Mouse (Mus musculus) heart, adult 18-20 months (tissue): ENCODE results near the gene Drg1. TPM values are rescaled to one million over a fixed set of nuclear protein-coding genes. Genes with fewer than 3 reads are reported as not detected.
"Not testable (repeated sequence)": the region's sequence is repeated elsewhere in the genome, so short reads cannot be mapped to it uniquely, and the experiment has no call there.

Source experiments
- DNase-seq, 2 experiments: peaks; one replicate each; pipeline ENCODE4 v3.0.0; 2021 to 2022; ENCODE audit warnings: mixed read lengths in 1 of 2
- total RNA-seq, 2 experiments: library from RNA; stranded (reverse); gene quantifications; 2 replicates each; pipeline ENCODE4 v1.2.3; 2021

Gene Drg1
- total RNA-seq, 2 experiments from 2014 or later = 60.1 to 70.5 TPM

- DNase-seq = not testable (repeated sequence)
Measured at GRCm38 (mm10) chr11:3165210-3165782, 100.9 kb downstream of the Drg1 start.

DNA sequence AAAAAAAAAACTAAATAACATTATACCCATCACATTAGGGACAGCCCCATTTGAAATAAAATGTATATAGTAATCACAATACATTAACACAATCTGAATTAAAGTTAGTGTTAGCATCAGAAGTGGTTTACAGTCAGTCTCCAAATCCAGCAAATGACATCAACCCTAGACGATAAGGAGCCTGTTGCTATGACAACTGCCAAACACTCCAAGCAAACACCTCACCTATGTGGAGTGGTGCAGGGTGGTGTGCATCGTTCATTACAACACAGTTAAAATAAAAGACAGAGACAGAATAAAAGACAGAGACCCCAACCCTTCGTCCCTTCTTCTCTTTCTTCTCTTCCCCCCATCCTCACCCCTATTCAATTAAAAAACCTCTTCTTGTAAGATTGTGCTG, 102.6 kb downstream of the Drg1 start:
- peak; percentile 48 to 54 for DNase-seq

DNA sequence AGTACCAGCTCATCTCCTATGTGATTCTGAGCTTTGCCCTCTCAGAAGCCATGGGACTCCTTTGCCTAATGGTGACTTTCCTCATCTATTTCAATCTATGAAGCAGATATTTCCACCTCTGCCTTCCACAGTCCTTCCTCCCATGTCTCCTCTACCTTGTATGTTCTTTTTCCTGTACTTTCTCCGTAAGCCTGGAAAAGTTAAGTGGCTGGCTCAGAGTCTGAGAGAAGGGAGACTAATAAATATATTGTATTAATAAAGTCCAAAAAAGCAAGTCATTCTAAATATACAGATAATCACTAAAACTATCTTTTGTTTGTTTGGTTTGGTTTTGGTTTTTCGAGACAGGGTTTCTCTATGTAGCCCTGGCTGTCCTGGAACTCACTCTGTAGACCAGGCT, 103.1 kb downstream of the Drg1 start:
- peak in 1 of 2 experiments; percentile 67 for DNase-seq

DNA sequence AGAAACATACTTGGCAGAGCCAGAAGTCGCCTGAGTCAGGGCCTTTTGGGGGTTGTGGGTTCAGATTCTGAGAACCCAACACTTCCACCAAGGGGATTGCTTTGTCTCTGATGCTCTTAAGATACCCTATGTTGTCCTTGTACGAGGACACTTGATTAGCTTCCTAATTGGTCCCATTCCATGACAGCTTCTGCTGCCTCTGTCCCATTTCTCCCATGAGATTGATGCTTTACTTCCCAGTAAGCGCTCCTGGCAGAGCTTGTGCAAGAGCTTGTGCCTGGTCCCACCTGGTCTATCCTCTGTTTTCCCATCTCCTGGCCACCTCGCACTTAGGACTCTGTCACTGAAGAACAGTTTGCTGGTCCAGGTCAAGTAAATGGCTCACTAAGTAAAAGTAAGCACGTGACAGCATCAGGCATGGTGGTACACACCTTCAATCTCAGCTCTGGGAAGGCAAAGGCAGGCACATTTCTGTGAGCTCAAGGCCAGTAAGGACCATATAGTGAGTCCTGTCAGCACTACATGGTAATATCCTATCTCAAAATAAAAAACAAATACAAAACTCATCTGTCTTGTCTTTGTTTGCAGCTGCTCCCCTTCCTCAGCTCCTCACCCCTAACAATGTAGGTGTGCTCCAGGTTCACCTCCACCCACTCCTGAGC, 103.8 kb downstream of the Drg1 start:
- DNase-seq = peak; percentile 67 to 81

DNA sequence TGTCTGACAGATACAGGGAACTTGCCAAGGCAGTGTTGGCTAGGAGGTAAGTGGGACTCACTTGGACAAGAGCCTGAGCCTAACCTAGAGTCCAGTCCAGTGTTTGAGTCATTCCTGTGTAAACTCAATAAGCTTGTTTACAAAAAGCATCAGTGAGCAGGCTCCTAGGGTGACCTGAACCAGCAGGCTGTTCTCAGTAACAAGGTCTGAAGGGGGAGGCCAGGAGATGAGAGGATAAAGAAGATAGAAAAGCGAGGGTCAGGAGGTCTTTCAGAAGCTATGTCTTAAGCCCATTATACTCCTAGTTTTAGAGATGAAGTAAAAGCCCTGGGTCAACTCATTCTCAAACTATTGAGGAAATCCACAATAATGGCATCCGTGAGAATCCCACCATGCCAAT, 104.8 kb downstream of the Drg1 start:
- peak; percentile 67 to 75 for DNase-seq

DNA sequence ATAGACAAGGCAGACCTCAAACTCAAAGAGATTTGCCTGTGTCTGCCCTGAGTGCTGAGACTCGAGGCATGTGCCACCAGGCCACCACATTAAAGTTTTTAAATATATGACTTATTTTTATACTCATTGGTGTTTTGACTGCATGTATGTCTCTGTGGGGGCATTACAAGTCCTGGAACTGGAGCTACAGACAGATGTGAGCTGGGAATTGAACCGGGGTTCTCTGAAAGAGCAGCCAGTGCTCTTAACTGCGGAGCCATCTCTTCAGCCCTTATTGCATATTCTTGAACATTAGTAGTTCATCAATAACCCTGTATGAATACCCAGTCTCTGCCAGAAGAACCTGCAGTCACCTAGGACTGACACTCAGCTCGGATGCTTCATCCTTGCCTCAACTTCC, 107.4 kb downstream of the Drg1 start:
- not testable (repeated sequence) for DNase-seq

- not testable (repeated sequence) for DNase-seq
Measured at GRCm38 (mm10) chr11:3157996-3158395, 108.2 kb downstream of the Drg1 start.

- not testable (repeated sequence) for DNase-seq
Measured at GRCm38 (mm10) chr11:3156991-3157390, 109.2 kb downstream of the Drg1 start.

- peak; percentile 75 to 76 for DNase-seq
Measured at GRCm38 (mm10) chr11:3153666-3154397, 112.4 kb downstream of the Drg1 start.

GRCm38 (mm10) chr11:3151358-3151757, 114.9 kb downstream of the Drg1 start:
- DNase-seq = not testable (repeated sequence)

- not testable (repeated sequence) for DNase-seq
Measured at GRCm38 (mm10) chr11:3150677-3151003, 115.6 kb downstream of the Drg1 start.

GRCm38 (mm10) chr11:3150003-3150676, 116.1 kb downstream of the Drg1 start:
- DNase-seq = not testable (repeated sequence)

DNA sequence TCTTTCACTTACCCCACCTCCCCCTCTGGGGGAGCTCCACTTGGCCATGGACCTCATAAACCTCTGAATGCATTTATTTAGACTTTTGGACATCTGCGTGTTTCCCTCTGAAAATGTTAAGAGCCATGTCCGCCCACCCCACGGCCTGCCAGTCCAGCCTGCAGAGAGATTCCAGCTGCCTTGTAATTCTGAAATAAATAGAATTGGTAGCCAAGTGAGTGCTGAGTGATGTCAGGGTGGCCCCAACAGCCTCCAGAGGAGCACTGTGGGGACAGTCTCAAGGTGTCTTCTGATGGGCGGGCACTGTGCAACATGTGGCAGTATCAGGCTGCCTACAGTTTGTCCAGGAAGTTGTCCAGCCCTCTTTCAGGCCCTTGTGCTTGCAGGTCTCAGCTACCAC, 116.7 kb downstream of the Drg1 start:
- DNase-seq = not testable (repeated sequence)

DNA sequence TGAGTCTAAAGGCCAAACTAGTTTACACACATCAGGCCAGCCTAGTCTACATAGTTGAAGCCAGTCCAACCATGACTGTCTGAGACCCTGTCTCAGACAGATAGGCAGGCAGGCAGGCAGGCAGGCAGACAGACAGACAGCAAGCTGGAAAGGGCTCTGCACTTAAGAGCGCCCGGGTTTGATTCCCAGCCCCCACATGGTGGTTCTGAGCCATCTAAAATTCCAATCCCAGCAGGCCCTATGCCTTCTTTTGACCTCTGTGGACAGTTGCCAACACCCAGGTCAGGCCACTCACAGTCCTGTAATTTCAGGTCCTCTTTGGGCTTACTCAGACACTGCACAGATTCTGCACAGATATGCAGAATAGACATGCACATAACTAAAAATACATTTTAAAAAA, 119.4 kb downstream of the Drg1 start:
- DNase-seq = not testable (repeated sequence)

- not testable (repeated sequence) for DNase-seq
Measured at GRCm38 (mm10) chr11:3145359-3146165, 120.7 kb downstream of the Drg1 start.

- not testable (repeated sequence) for DNase-seq
Measured at GRCm38 (mm10) chr11:3143984-3144383, 122.2 kb downstream of the Drg1 start.

GRCm38 (mm10) chr11:3142413-3142812, 123.8 kb downstream of the Drg1 start:
- peak; percentile 83 to 88 for DNase-seq

GRCm38 (mm10) chr11:3140967-3141535, 125.2 kb downstream of the Drg1 start:
- DNase-seq = peak in 1 of 2 experiments; percentile 37

- DNase-seq = peak in 1 of 2 experiments; percentile 60
Measured at GRCm38 (mm10) chr11:3138323-3138722, 127.9 kb downstream of the Drg1 start.
